Mouse (Mus musculus) megakaryocyte, embryonic 14.5 days (primary cell): ENCODE results near the gene Hipk2.

Experiments used
- FLI1 ChIP-seq: IDR thresholded peaks from 2 replicates; pipeline ENCODE4 v1.6.1; 2012; ENCODE audit warnings: low read length, inconsistent platforms, mixed read lengths
- GATA1 ChIP-seq: IDR thresholded peaks from 3 replicates; pipeline ENCODE4 v1.6.1; 2012; ENCODE audit warnings: mixed read lengths, low read length, inconsistent platforms, borderline replicate concordance

GRCm38 (mm10) chr6:38688841-38689240, 187.1 kb downstream of the Hipk2 start:
- no peak for TF ChIP-seq GATA1
- TF ChIP-seq FLI1, result no peak
